Mouse (Mus musculus) E14TG2a.4 (cell line): ENCODE results near the gene Fgd3.

Experiments used
- H3K27me3 ChIP-seq: 2 replicates; pipeline ENCODE4 v1.6.1; 2014; ENCODE audit warnings: low read length, control low read depth; ENCODE audit not compliant: insufficient read depth
- H3K36me3 ChIP-seq: 2 replicates; pipeline ENCODE4 v1.6.1; 2014; ENCODE audit warnings: low read length, control low read depth; ENCODE audit not compliant: insufficient read depth
- H3K4me1 ChIP-seq: replicated peaks from 2 replicates; pipeline ENCODE4 v1.6.1; 2014; ENCODE audit warnings: low read depth, low read length, control low read depth
- H3K4me3 ChIP-seq: replicated peaks from 2 replicates; pipeline ENCODE4 v1.5.1; 2014; ENCODE audit warnings: mild to moderate bottlenecking, low read length
- H3K9me3 ChIP-seq: 2 replicates; pipeline ENCODE4 v1.6.1; 2014; ENCODE audit warnings: low read length, control low read depth
- CTCF ChIP-seq: conservative IDR thresholded peaks from 2 replicates; pipeline ENCODE4 v1.5.1; 2014; ENCODE audit warnings: low read length
- NANOG ChIP-seq: IDR thresholded peaks from 2 replicates; pipeline ENCODE4 v1.6.1; 2014; ENCODE audit warnings: borderline replicate concordance, low read length, mixed read lengths
- POU5F1 ChIP-seq: IDR thresholded peaks from 2 replicates; pipeline ENCODE4 v1.6.1; 2014; ENCODE audit warnings: low read length, borderline replicate concordance

The Fgd3 gene

DNA sequence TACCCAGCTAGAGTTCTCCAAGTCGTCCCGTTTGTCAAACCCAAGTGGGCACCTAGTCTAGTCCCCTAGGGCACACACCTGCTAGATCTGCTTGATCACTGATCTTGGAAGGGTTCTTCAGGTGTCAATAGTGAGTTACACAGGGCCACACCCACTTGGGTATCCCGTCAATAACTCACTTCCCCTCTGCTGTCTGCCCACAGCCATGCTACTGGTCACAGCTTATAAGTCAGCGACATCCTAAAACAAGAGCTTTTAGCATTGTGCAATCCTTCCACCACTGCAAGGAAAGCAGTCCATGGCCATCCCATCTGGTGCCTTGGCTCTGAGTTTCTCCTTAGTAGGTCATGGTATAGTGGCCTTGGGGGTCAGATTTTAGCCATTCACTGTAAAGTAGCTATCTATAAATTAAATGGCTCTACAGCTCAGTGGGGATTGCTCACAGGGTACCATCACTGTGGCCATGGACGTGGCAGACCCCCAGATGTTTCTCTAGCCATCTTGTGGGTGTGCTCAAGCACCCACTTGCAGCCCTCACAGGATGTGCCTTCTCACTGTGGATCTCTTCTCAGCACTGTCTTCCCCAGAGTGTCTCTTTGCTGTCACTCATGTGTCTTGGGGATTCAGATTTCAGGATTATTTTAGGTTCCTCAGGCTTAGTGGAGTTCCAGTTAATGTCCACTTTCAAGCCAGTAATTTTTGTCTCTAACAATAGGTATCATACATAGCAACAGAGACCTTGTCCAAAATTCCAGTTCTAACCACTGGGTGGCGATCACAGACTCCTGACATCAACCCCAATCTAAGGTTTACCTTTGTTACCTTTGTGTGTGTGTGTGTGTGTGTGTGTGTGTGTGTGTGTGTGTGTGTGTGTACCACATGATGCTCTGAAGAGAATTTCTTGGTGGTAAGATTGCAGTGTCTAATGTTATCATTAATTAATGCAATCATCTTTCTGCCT is 6.4 kb upstream of the Fgd3 start:
- TF ChIP-seq CTCF (peak; percentile 49), POU5F1 (no peak)
- no peaks in the 10 kb centered on the region for H3K4me1 ChIP-seq
- no peak overlapping the region for H3K4me3 ChIP-seq

DNA sequence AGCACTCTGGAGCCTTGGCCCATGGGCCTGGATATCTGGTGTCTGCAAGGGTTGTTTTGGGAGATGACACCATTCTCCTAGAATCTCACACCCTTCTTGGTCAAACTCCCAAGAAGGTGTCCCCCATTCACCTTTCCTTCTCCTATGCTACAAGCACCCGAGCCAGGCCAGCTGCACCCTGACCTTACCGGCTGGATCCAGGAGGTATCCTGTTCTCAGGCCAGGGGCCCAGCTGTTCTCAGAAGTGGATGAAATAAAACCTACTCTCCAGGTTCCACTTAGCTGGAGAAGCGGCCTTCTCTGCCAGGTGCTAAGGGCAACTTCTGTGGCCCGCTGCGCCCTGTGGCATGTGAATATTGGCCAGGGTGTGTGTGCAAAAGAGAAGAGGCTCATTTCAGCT is 4.8 kb upstream of the Fgd3 start:
- no peak overlapping the region for H3K4me3 ChIP-seq
- TF ChIP-seq NANOG = no peak
- TF ChIP-seq POU5F1 = no peak
- TF ChIP-seq CTCF = no peak
- no peaks in the 10 kb centered on the region for H3K9me3 ChIP-seq
- H3K4me1 ChIP-seq = peaks cover 5% of the 10 kb centered on the region
- peaks cover 24% of the 10 kb centered on the region for H3K27me3 ChIP-seq
- no peaks in the 10 kb centered on the region for H3K36me3 ChIP-seq

More for the DNA sequence above, 6.4 kb upstream of the Fgd3 start:
- H3K27me3 ChIP-seq = peaks cover 15% of the 10 kb centered on the region
- no peaks in the 10 kb centered on the region for H3K36me3 ChIP-seq
- no peaks in the 10 kb centered on the region for H3K9me3 ChIP-seq

DNA sequence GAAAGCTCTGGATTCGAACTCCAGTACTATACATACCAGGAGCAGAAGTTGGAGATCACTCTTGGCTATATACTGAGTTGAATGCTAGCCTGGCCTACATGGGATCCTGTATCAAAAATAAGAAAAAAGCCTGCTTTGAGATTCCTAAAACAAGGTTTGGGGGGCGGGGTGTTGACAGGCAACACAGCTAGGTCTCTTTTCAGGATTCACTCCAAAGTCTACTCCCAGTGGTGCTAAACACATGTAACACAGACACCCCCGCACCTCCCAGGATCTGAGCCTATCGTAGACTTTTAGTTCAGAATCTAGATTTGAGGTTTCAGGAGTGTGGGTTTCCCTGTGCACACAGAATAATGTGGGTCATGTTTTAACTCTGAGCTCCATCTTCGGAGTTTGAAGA is 2.6 kb upstream of the Fgd3 start:
- Histone ChIP-seq H3K4me3 (no peak overlapping the region), H3K36me3 (no peaks in the 10 kb centered on the region), H3K9me3 (no peaks in the 10 kb centered on the region), H3K27me3 (peaks cover 30% of the 10 kb centered on the region), H3K4me1 (peaks cover 9% of the 10 kb centered on the region)
- TF ChIP-seq NANOG (no peak), POU5F1 (no peak), CTCF (no peak)

DNA sequence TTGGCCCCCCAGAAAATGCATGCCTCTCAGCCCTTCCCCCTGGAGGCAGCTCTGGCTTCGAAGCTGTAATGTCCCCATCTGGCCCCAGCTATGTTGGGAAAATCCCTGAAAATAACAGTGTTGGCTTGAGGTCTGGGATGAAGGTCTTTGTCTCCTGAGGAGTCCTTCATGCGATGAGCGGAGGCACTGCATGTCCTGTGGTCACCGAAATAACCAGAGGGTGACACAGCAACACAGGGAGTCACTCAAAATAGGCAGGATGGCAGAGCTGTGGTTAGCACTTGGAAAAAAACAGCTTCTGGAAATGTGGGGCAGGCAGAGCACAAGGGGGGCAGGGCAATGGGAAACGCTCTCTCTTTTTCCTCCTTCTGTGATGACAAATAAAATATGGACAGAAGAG is 2.1 kb upstream of the Fgd3 start:
- Histone ChIP-seq H3K27me3 (peaks cover 33% of the 10 kb centered on the region), H3K36me3 (no peaks in the 10 kb centered on the region)
- TF ChIP-seq CTCF (no peak), NANOG (no peak), POU5F1 (no peak)

DNA sequence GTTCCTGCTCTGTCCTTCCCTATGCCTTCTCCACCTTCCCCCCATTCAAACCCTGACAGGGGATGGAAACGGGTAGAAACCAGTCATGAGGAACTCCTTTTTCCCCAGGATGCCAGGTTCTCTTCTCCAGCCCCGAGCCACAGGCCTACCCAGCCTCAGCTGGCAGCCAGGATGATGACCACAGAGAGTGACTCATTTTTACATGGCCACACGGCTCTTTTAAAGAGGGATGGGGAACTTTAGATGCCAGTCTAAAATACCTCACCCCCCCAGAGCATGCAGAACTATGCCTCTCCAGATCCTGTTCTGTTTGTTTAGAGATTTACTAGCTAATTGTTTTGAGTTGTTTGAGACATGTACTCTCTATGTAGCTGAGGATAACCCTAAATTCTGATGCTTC is 1.3 kb upstream of the Fgd3 start:
- peaks cover 33% of the 10 kb centered on the region for H3K27me3 ChIP-seq
- no peak for TF ChIP-seq CTCF
- no peak for TF ChIP-seq POU5F1
- TF ChIP-seq NANOG = no peak
- no peaks in the 10 kb centered on the region for H3K36me3 ChIP-seq
- no peak overlapping the region for H3K4me3 ChIP-seq
- peaks cover 9% of the 10 kb centered on the region for H3K4me1 ChIP-seq
- no peaks in the 10 kb centered on the region for H3K9me3 ChIP-seq

More for the DNA sequence above, 2.1 kb upstream of the Fgd3 start:
- H3K4me1 ChIP-seq = peaks cover 9% of the 10 kb centered on the region
- no peaks in the 10 kb centered on the region for H3K9me3 ChIP-seq
- no peak overlapping the region for H3K4me3 ChIP-seq

DNA sequence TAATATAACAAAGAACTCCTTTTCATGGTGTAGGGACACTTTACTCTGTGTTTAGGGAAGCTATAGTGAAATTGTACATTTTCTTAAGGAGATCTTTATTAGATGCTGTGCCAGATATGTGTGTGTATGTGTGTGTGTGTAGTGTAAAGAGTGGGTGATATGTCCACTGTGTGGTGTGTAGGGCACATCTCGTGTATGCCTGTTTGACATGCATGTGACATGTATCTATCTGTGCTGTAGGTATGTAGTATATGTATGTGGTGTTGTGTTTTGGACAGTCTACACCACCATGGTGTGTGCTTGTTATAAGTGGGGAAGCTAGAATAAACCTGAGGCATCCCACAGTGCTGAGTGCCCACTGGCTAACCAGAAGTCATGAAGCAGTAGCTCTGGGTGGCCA is 403 bp upstream of the Fgd3 start:
- Histone ChIP-seq H3K4me1 (peaks cover 9% of the 10 kb centered on the region), H3K27me3 (peaks cover 33% of the 10 kb centered on the region), H3K9me3 (no peaks in the 10 kb centered on the region), H3K4me3 (no peak overlapping the region), H3K36me3 (no peaks in the 10 kb centered on the region)
- TF ChIP-seq POU5F1 (no peak), NANOG (no peak), CTCF (no peak)

DNA sequence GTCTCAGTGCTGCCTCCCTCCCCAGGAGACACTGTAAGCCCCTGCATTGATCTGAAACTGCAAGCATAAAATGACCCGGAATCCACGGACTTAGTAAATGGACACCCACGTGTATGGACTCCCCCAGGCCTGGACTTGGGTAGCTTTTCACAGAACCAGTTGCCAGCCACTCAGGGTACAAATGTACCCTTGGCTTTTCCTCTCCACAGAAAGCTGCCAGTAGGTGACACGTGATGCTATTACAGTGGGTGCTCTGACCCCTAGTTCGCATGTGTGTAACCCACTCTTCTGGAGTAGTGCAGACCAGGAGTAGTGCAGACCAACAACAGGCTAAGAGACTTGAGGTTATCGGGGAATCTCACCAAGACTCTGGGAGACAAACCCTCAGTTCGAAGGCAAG is 2.2 kb downstream of the Fgd3 start:
- Histone ChIP-seq H3K4me3 (no peak overlapping the region), H3K9me3 (no peaks in the 10 kb centered on the region), H3K27me3 (peaks cover 25% of the 10 kb centered on the region), H3K4me1 (peaks cover 9% of the 10 kb centered on the region), H3K36me3 (no peaks in the 10 kb centered on the region)
- TF ChIP-seq POU5F1 (no peak), NANOG (no peak), CTCF (no peak)

DNA sequence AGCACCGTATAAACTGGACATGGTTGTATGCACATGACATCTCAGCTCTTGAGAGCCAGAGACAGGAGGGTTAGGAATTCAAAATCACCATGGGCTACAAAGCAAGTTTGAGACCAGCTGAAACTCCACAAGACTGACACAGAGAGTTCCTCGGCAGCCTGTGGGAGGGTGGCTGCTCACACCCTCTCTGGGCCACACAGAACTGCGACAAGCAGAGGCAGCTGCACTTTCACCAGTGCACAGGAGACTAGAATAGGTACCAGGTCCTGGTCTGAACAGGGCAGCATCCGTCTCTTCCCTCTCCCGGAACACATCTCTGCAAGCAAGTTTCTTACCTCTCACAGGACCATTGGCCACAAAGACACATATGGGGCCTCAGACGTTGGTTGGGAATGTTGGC is 2.6 kb downstream of the Fgd3 start:
- Histone ChIP-seq H3K9me3 (no peaks in the 10 kb centered on the region), H3K4me1 (peaks cover 9% of the 10 kb centered on the region), H3K27me3 (peaks cover 24% of the 10 kb centered on the region; the same call in 1 of the 2 replicates), H3K4me3 (no peak overlapping the region), H3K36me3 (no peaks in the 10 kb centered on the region)
- no peak for TF ChIP-seq NANOG
- no peak for TF ChIP-seq POU5F1
- no peak for TF ChIP-seq CTCF
